Comparison of ENCODE assay signal across 8 mouse cellular contexts in the genomic region with DNA sequence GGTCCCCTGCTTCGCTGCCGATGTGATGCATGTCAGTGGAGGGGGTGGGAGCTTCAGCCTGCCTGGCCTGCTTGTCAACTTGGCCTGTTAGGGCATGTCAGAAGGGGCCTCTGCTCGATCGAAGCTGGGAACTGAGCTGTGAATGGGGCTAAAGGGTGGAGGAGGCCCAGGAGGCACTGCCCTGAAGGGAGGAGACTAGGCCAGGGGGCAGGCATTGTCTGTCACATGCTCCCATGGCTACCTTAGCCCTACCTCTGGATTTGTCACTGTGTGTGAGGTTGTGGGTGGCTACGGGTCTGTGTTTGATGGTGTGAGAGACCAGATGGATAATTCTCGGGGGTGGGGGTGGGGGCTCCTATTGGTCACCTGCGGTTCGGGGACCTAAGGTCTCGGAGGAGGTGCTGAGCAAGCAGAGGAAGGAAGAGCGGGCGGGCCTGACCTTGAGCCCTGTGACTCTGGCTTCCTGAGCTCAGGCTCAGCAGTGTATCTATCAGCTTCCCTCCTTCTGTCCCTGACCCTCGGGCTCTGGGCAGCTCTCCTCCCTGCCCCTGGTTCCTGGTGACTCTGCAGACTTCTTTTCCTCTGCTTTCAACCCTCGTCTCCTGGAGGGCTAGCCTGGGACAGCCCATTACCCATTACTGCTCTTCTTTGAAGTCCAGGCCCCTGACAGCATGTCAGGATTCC. TPM values are rescaled to one million over a fixed set of nuclear protein-coding genes. Genes with fewer than 3 reads are reported as not detected.
A peak's percentile ranks its signal among the peaks of the same experiment; 100 is the strongest.
DNase-seq lines count a peak whose midpoint lies in the region; ATAC-seq and TF ChIP-seq lines count a peak whose summit lies in the region.

No protein-coding gene starts in this region.

- DNase-seq in retina, embryonic 14.5 days (ENCODE audit: low spot score) = peak; percentile 39
- DNase-seq in retina, postnatal 1 day = no peak
- peak; percentile 62 for DNase-seq in kidney, adult 2 months
- DNase-seq in urinary bladder, postnatal 10 days (ENCODE audit: low spot score) = peak; percentile 48
- no peak for DNase-seq in left cerebral cortex, adult 8-10 months (ENCODE audit: low spot score in 2 of 2)

- WGBS in forebrain, embryonic 16.5 days = 78% methylated on average over 13 of the region's 13 CpGs
- WGBS in kidney, adult 2 months = 38% methylated on average over 13 of the region's 13 CpGs
- 45% methylated on average over 13 of the region's 13 CpGs for WGBS in lung, embryonic 16.5 days

- H3K27me3 ChIP-seq in forebrain, embryonic 16.5 days (replicated peaks; ENCODE audit: control insufficient read depth, insufficient read depth, low read length) = peaks cover 11% of the 10 kb centered on the region
- H3K27me3 ChIP-seq in kidney, adult 2 months (replicated peaks; ENCODE audit: control insufficient read depth, insufficient read depth, low read length) = no peaks in the 10 kb centered on the region
- H3K27me3 ChIP-seq in lung, embryonic 16.5 days (ENCODE audit: control insufficient read depth, insufficient read depth, low read depth, low read length) = no peaks in the 10 kb centered on the region

- no peaks in the 10 kb centered on the region for H3K36me3 ChIP-seq in forebrain, embryonic 16.5 days (ENCODE audit: control insufficient read depth, insufficient read depth)
- no peaks in the 10 kb centered on the region for H3K36me3 ChIP-seq in kidney, adult 2 months (ENCODE audit: control insufficient read depth, insufficient read depth, low read length)
- H3K36me3 ChIP-seq in lung, embryonic 16.5 days (ENCODE audit: control insufficient read depth, insufficient read depth, low read length) = no peaks in the 10 kb centered on the region

- no peak overlapping the region for H3K9ac ChIP-seq in forebrain, embryonic 16.5 days (replicated peaks; ENCODE audit: low read depth, low read length)
- peak overlapping the region; percentile 66 for H3K9ac ChIP-seq in lung, embryonic 16.5 days (ENCODE audit: low read length)

- peaks cover 16% of the 10 kb centered on the region for H3K4me1 ChIP-seq in forebrain, embryonic 16.5 days (replicated peaks; ENCODE audit: control insufficient read depth, insufficient read depth, low read length)
- peaks cover 22% of the 10 kb centered on the region for H3K4me1 ChIP-seq in kidney, adult 2 months (ENCODE audit: control insufficient read depth, insufficient read depth, low read length)
- H3K4me1 ChIP-seq in lung, embryonic 16.5 days (replicated peaks; ENCODE audit: control insufficient read depth, insufficient read depth, low read length) = peaks cover 54% of the 10 kb centered on the region

- TF ChIP-seq POLR2A in kidney, adult 2 months (IDR thresholded peaks at IDR 0.05; ENCODE audit: low read depth, low read length) = peak; percentile 10

- H3K9me3 ChIP-seq in forebrain, embryonic 16.5 days (ENCODE audit: control insufficient read depth, low read length) = no peaks in the 10 kb centered on the region
- no peaks in the 10 kb centered on the region for H3K9me3 ChIP-seq in lung, embryonic 16.5 days (ENCODE audit: control insufficient read depth, low read length)

- H3K4me3 ChIP-seq in forebrain, embryonic 16.5 days (replicated peaks; ENCODE audit: low read length) = no peak overlapping the region
- peak overlapping the region; percentile 17; the same call in 1 of the 2 replicates for H3K4me3 ChIP-seq in kidney, adult 2 months (ENCODE audit: insufficient read depth, low read depth, low read length)
- peak overlapping the region; percentile 7; the same call in 1 of the 2 replicates for H3K4me3 ChIP-seq in lung, embryonic 16.5 days (ENCODE audit: low read length)

- TF ChIP-seq CTCF in kidney, adult 2 months (conservative IDR thresholded peaks at IDR 0.05; ENCODE audit: insufficient read depth, insufficient read length, low read depth, low read length) = no peak

- H3K4me2 ChIP-seq in forebrain, embryonic 16.5 days (ENCODE audit: low read length) = no peak overlapping the region
- H3K4me2 ChIP-seq in lung, embryonic 16.5 days (ENCODE audit: low read depth, low read length) = peak overlapping the region; percentile 71

- ATAC-seq in forebrain, embryonic 16.5 days = 0 out of 2 replicates have a peak, but pooled peaks have one; percentile 11
- no peak for ATAC-seq in lung, embryonic 16.5 days (ENCODE audit: low read depth)
- no peak for ATAC-seq in cerebellum, adult (ENCODE audit: insufficient number of reproducible peaks, low FRiP score, low TSS enrichment)

- H3K27ac ChIP-seq in forebrain, embryonic 16.5 days (ENCODE audit: low read length) = no peak overlapping the region
- peak overlapping the region; percentile 87 for H3K27ac ChIP-seq in kidney, adult 2 months (ENCODE audit: insufficient read depth, low read depth, low read length)
- H3K27ac ChIP-seq in lung, embryonic 16.5 days (ENCODE audit: low read length) = peak overlapping the region; percentile 97

RNA-seq across cellular contexts. Expression of gene Arhgap23, which starts 20.6 kb away (rescaled TPM):
- 6.9 and 7.5 TPM in 2 replicates for polyA plus RNA-seq in forebrain, embryonic 16.5 days (2015; fragmentation: Nextera tagmentation; extraction: Ambion mirVana)
- 14.9 and 17.1 TPM in 2 replicates for polyA plus RNA-seq in kidney, adult 2 months (2012; rRNA removed)
- 5.2 and 5.4 TPM in 2 replicates for polyA plus RNA-seq in lung, embryonic 16.5 days (2015; fragmentation: Nextera tagmentation; extraction: Ambion mirVana)
- total RNA-seq in left cerebral cortex, adult 8-10 months (2022) = 10 to 100 TPM; 72.5 to 74.5 (median 73.4) TPM

Comparison
In these comparisons a context has a peak if more than half of its experiments do, and no peak if none do; other contexts are left out.
1. DNase-seq: peak in retina, embryonic 14.5 days (single experiment), kidney, adult 2 months (single experiment) and urinary bladder, postnatal 10 days (single experiment); none in retina, postnatal 1 day (single experiment) and left cerebral cortex, adult 8-10 months (0 of 2).